Mouse (Mus musculus): ENCODE data around the gene Fpr3. TPM values are rescaled to one million over a fixed set of nuclear protein-coding genes. Genes with fewer than 3 reads are reported as not detected.
"Not testable (repeated sequence)": the region's sequence is repeated elsewhere in the genome, so short reads cannot be mapped to it uniquely, and the experiment has no call there.

The Fpr3 gene
- total RNA-seq (2021), result not detected

DNA sequence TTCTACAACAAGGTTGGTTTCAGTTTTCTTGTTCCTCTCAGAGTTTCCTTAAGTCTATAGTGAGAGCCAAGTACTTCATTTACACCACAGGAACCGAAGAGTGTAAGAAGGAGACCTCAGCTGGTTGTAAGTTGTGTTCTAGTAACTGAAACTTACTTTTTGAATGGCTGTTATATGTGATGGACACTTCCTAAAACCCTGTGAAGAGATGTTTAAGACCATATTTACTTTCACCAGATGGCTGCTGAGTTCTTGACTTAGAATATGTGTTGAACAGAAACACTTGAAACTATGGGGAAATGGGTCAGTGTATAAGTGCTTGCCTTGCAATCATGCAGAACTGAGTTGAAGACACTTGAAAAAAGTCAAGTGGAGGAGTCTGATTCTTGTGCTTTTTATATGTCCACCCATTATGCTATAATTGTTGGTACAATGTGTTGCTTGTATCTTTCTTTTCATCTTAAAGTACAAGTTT lies at the start of gene Fpr3, which contains the start of gene Fpr2:
Gene Fpr3 (plus strand): TSS at position 79 of the 475 bp plus-strand sequence.
Gene Fpr2 (plus strand): TSS at position 51 of the 475 bp plus-strand sequence.
- DNase-seq, result no peak

DNA sequence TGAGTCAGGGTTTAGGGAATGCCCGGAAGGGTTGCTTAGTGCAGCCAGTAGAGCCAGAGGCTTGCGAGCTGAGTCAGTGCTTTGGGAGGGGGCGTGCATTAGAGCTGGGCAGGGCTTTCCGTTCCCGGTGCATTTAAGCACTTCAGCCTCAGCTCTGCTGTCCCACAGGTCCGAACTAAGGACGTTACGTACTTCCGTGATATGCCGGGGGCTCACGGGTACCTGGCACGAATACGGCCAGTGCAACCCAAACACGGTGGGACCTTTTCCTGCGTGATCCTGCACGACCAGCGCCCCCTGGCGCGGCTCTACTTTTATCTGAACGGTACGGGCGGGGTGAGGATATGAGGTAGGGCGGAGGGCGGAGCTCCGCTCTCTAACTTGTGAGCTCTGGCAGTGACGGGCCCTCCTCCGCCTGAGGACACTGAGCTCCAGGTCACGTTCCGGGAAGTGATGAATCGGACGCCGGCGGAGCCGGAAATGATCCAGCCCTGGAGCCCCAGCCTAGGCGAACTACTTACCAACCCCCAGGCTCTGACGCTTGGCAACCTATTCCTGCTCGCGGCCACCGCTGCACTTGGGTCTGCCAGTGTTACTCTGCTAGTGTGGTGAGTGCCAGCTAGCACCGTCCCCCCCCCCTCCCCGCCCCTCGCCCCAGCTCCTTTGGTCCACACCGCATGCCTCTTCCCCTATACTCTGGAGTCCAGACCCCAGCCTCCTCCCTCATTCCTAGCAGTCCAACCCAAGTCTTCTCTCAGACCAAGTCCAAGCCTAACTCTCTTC lies 49.5 kb upstream of the Fpr3 start:
- intact Hi-C loops (cut with DNase I), result loop anchor here (1.0 to 10.0 kb wide), 6 partner anchors 12 to 463 kb away; partner anchors contain the start of genes Lnpep and Riok2
- DNase-seq, result peak; percentile 98

More for the DNA sequence above, at the start of gene Fpr3, which contains the start of gene Fpr2:
- intact Hi-C loops (cut with DNase I), result no loop called here

DNA sequence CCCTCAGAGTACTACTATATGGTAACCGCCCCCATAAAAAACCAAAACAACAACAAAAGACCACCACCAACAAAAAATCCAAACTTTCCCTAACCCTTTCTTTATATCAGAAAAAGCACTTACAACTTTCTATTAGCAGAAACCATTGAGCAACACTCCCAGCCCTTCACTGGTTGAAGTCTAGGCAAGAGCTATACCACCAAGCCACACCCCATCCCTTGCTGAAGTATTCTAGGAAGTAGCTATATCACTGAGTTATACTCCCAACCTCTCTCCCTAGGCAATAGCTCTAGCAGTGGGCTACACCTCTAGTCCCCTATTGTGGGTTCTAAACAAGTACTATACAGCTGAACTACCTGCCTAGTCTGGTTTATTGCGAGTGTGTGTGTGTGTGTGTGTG lies 48.4 kb upstream of the Fpr3 start:
- intact Hi-C loops (cut with DNase I), result loop anchor here (5.0 to 10.0 kb wide), 4 partner anchors 52 to 464 kb away; partner anchors contain the start of genes Lnpep and Riok2
- no peak for DNase-seq

DNA sequence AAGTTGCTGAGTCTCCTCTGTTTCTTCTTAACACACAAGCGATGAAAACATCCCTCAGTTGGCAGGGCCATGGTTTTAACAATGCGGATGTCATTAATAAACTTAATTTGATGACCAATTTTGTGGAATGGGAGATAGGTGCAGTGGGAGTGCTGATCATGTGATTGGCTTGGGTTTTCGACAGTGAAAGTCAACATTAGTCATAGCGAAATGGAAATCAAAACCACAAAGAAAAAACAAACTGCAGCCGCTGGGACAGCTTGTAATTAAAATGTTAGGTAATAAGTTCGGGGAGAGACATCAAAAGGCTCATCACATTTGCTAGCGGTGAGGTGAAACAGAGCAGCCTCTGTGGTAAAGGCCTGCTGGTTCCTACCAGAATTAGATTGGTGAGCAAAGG lies 46.9 kb upstream of the Fpr3 start:
- no peak for DNase-seq
- intact Hi-C loops (cut with DNase I), result no loop called here

- intact Hi-C loops (cut with DNase I), result no loop called here
- no peak for DNase-seq
These were observed 44.0 kb upstream of the Fpr3 start for GRCm38 (mm10) chr17:17843534-17844261.

DNA sequence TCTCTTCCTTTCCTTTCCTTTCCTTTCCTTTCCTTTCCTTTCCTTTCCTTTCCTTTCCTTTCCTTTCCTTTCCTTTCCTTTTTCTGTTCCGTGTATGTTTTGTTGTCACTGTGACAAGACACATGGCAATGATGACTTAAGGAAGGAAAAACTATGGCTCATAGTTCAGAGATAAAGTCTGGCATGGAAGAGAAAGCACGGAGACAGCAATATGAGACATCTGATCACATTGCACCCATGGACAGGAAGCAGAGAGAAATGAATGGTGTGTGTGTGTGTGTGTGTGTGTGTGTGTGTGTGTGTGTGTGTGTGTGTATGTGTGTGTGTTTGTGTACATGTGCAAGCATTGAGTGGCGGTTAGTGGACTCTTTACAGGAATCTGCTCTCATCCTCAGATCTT lies 43.0 kb upstream of the Fpr3 start:
- DNase-seq; intact Hi-C loops (cut with DNase I): not testable (repeated sequence)

GRCm38 (mm10) chr17:17845187-17846027 lies 42.2 kb upstream of the Fpr3 start:
- intact Hi-C loops (cut with DNase I), result no loop called here
- DNase-seq, result peak in 1 of 2 experiments; percentile 35

GRCm38 (mm10) chr17:17848988-17849387 lies 38.7 kb upstream of the Fpr3 start:
- intact Hi-C loops (cut with DNase I), result no loop called here
- no peak for DNase-seq

- DNase-seq, result no peak
- intact Hi-C loops (cut with DNase I), result no loop called here
These were observed 37.5 kb upstream of the Fpr3 start for GRCm38 (mm10) chr17:17849906-17850712.

GRCm38 (mm10) chr17:17855064-17855838 lies 32.4 kb upstream of the Fpr3 start, which contains the start of gene Has1:
TSS of gene Has1 (minus strand) at chr17:17855205.
- DNase-seq, result no peak
- intact Hi-C loops (cut with DNase I), result no loop called here

DNA sequence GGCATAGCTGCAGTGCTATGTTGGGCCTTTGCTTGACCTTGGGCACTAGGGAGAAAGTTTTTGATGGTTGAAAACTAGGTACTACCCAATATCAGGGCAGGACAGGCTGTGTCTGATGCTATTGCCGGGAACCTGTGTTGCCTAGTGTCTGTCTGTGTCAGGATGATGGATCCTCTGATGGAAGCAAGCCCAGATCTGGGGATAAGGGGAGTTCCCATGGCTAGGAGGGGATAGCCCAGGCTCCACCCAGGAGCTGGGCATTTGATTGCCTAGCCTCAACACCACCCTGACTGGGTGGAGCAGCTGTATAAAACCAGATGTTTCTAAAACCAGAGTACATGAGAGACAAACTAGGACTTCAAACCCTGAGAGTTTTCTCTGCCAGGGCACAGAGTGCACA lies 31.0 kb upstream of the Fpr3 start:
- no peak for DNase-seq
- intact Hi-C loops (cut with DNase I), result no loop called here

- intact Hi-C loops (cut with DNase I), result no loop called here
- DNase-seq, result no peak
These were observed 30.2 kb upstream of the Fpr3 start for GRCm38 (mm10) chr17:17857446-17857845.

GRCm38 (mm10) chr17:17860110-17860509 lies 27.5 kb upstream of the Fpr3 start:
- intact Hi-C loops (cut with DNase I), result no loop called here

GRCm38 (mm10) chr17:17862360-17862759 lies 25.3 kb upstream of the Fpr3 start:
- peak; percentile 27 to 31 for DNase-seq
- intact Hi-C loops (cut with DNase I), result no loop called here

More at GRCm38 (mm10) chr17:17860110-17860509, 27.5 kb upstream of the Fpr3 start:
- no peak for DNase-seq

DNA sequence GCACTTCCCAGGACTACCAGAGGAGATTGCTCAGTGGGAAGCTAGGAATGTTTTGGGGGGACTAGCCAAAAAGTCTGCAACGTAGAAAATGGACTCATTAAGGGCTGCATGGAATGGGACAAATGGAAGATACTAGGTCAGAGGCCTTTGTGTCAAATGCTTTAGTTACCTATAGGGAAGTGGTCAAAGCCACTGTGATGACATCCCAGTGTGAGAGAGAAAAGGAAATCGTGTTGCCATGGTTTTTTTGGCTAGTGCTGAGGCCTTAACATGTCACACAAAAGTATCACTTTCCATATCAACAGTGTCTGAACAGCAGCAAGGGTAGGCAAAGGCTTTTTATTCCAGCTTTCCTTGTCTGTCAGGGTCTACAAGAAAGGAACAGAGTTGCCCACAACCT lies 22.5 kb upstream of the Fpr3 start:
- DNase-seq, result no peak
- intact Hi-C loops (cut with DNase I), result no loop called here

DNA sequence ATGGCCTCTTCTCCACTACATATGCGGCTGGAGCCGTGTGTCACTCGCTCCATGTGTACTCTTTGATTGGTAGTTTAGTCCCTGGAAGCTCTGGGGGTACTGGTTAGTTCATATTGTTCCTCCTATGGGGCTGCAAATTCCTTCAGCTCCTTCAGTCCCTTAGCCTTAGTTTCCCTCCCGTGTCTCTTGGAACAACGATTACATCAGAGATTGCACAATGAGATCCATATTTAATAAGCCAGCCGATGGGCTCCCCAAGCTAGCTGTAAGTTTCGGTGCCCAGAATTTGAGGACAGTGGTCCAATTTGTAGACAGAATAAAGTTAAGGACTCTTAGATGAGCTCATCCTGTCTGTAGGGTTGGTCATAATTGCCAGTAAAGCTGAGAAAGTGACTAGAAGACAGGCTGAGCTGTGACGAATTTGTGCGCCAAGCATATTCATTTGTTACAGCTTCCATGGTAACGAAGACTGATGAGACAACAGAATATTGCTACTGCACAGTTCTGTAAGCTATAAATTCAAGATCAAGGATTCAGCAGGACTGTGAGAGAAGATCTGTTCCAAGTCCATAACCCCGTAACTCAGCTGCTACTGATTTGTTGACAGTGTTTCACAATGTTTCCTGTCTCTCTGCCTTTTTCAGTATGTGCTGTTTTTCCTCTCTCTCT lies 20.7 kb upstream of the Fpr3 start:
- no peak for DNase-seq
- intact Hi-C loops (cut with DNase I), result no loop called here

- DNase-seq, result no peak
- intact Hi-C loops (cut with DNase I), result no loop called here
These were observed 16.6 kb upstream of the Fpr3 start for GRCm38 (mm10) chr17:17870892-17871550.

- DNase-seq, result no peak
- intact Hi-C loops (cut with DNase I), result no loop called here
These were observed 16.0 kb upstream of the Fpr3 start for GRCm38 (mm10) chr17:17871697-17872096.

All from heart, postnatal 10 days (tissue).